Mouse (Mus musculus): ENCODE results near the gene Ube2dnl1. TPM values are rescaled to one million over a fixed set of nuclear protein-coding genes. Genes with fewer than 3 reads are reported as not detected.

Ube2dnl1 gene
- polyA plus RNA-seq (2015; fragmentation: Nextera tagmentation; extraction: Ambion mirVana): not detected in 2 replicates

DNA sequence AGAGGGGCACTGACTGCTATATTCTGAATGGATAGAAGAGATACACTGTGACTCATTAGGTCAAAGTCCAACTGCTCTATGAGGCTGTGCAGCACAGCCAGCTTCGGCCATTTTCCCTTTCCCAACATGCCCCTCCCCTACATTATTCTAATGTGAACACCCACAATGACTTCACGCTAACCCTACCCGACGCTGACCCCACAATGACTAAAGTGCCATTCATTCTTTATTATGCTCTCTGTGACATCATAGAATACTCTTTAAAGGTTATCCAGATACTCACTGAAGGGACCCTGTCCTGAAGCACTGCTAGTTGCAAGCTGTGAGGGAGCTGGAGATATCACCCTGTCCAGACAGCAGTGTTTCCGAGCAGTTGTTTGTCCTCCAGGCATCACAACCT lies at the start of gene Ube2dnl1:
Gene Ube2dnl1 (plus strand): TSS at position 301 of the 400 bp plus-strand sequence.
- Histone ChIP-seq H3K4me3 (no peak within 1 kb of the TSS), H3K4me1 (no peaks in the 10 kb centered on the region), H3K9ac (no peak within 1 kb of the TSS), H3K36me3 (no peaks in the 10 kb centered on the region), H3K4me2 (no peak within 1 kb of the TSS), H3K9me3 (no peaks in the 10 kb centered on the region), H3K27me3 (no peaks in the 10 kb centered on the region), H3K27ac (no peak within 1 kb of the TSS)
- WGBS: 77% methylated on average over 5 of the region's 5 CpGs
- no peak for ATAC-seq (ENCODE audit: borderline replicate concordance, extremely low read depth, low FRiP score, low TSS enrichment)

DNA sequence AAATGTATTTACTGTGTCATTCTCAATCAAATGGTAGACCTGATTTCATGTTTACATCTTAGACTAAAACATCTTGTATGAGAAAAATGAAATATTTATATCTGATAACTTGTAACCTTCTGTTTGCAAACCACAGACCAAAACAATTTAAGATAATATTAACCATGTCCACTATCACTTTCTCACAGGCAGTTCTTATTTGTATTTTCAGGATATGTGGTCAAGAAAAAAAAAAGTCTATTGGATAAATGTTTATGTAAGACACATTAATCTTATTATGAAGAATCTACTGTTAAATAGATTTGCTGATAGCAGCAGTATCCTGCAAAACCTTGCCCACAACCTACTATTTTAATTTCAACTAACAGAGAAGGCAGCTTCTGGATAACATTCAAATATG lies 9.3 kb upstream of the Ube2dnl1 start:
- Histone ChIP-seq H3K36me3 (no peaks in the 10 kb centered on the region), H3K4me3 (no peak overlapping the region), H3K9me3 (no peaks in the 10 kb centered on the region), H3K4me2 (no peak overlapping the region), H3K27me3 (no peaks in the 10 kb centered on the region), H3K4me1 (no peaks in the 10 kb centered on the region), H3K27ac (no peak overlapping the region), H3K9ac (no peak overlapping the region)
- no peak for ATAC-seq (ENCODE audit: borderline replicate concordance, extremely low read depth, low FRiP score, low TSS enrichment)

DNA sequence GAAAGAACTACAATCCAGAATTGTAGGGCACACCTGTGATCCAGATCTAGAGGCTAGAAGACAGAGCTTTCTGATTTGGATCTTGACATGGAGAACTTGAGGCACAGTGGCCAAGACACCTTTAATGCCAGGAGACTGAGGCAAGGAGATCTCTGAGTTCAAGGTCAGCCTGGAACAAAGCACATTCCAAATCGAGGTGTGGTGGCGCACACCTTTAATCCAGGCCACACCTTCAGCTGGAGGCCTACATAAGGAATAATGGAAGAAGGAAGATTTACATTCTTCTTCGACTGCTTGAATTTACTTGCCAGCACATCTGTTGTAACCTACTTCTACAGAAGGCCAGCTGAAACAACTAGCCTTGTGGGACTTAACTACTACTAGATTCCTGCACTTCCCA lies 7.3 kb upstream of the Ube2dnl1 start:
- Histone ChIP-seq H3K27me3 (no peaks in the 10 kb centered on the region), H3K4me1 (no peaks in the 10 kb centered on the region), H3K27ac (no peak overlapping the region), H3K36me3 (no peaks in the 10 kb centered on the region), H3K9me3 (no peaks in the 10 kb centered on the region), H3K4me2 (no peak overlapping the region), H3K9ac (no peak overlapping the region), H3K4me3 (no peak overlapping the region)
- no peak for ATAC-seq (ENCODE audit: borderline replicate concordance, extremely low read depth, low FRiP score, low TSS enrichment)
- WGBS: 84% methylated on average over 3 of the region's 3 CpGs

DNA sequence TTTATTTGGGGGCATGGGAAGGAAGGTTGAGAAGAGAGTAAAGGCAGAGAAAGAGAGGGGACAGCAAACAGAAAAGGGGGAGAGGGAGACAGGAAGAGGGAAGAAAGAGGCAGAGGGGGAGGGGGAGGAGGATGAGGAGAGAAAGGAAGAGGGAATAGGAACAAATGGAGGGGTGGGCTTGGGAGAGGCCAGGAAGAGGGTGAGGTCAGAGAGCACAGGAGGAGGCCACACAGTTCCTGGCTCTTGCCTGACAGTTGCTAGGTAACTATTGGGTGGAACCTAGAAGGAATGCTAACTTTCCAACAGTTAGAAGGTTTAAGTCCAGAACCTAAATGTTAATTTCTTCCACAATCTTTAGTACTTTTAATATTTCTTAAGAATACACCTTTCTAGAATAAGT lies 1.4 kb upstream of the Ube2dnl1 start:
- H3K9ac ChIP-seq: no peak overlapping the region

DNA sequence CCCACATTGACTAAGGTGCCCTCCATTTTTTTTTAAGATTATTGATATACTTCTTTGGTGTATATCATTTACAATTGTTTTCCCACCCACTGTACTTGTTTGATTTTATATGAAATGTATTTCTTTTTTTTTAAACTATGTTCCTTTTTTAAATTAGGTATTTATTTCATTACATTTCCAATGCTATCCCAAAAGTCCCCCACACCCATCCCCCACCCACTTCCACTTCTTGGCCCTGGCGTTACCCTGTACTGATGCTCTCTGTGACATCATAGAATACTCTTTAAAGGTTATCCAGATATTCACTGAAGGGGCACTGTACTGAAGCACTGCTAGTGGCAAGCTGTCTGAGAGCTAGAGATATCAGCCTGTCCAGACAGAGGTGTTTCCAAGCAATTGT lies 2.5 kb downstream of the Ube2dnl1 start, which contains the start of gene Ube2dnl2:
Gene Ube2dnl2 (plus strand): TSS at position 301 of the 400 bp plus-strand sequence.
- no peaks in the 10 kb centered on the region for H3K36me3 ChIP-seq

More for the DNA sequence above, 1.4 kb upstream of the Ube2dnl1 start:
- Histone ChIP-seq H3K27me3 (no peaks in the 10 kb centered on the region), H3K27ac (no peak overlapping the region), H3K9me3 (no peaks in the 10 kb centered on the region), H3K4me3 (no peak overlapping the region), H3K4me1 (no peaks in the 10 kb centered on the region), H3K36me3 (no peaks in the 10 kb centered on the region), H3K4me2 (no peak overlapping the region)
- no peak for ATAC-seq (ENCODE audit: borderline replicate concordance, extremely low read depth, low FRiP score, low TSS enrichment)

DNA sequence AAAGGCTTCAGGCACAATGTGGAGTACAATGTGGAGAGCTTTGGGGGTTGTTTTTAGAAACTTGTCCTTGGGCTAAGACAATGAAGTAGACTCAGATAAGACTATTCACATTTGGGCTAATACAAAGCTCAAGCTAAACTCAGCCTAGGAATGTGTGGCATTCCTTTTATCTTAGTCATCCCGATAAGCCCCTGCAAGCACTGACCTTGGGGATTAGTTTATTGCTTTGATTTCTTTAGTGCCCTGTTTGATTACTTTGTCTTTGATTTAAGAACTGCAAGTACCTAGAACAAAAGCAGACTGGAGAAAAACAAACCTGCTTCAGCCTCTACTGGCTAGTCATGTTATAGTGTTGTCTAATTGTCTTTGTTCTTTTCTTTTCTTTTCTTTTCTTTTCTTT lies 50.3 kb downstream of the Ube2dnl1 start:
- 15% methylated on average over 1 of the region's 1 CpGs for WGBS
- H3K27me3 ChIP-seq: no peaks in the 10 kb centered on the region
- H3K36me3 ChIP-seq: no peaks in the 10 kb centered on the region
- H3K9ac ChIP-seq: no peak overlapping the region
- no peak for ATAC-seq (ENCODE audit: borderline replicate concordance, extremely low read depth, low FRiP score, low TSS enrichment)
- H3K4me3 ChIP-seq: no peak overlapping the region
- H3K9me3 ChIP-seq: no peaks in the 10 kb centered on the region
- H3K27ac ChIP-seq: no peak overlapping the region
- H3K4me2 ChIP-seq: no peak overlapping the region
- no peaks in the 10 kb centered on the region for H3K4me1 ChIP-seq

More for the DNA sequence above, 2.5 kb downstream of the Ube2dnl1 start, which contains the start of gene Ube2dnl2:
- Histone ChIP-seq H3K4me2 (no peak within 1 kb of the TSS), H3K4me1 (no peaks in the 10 kb centered on the region), H3K9me3 (no peaks in the 10 kb centered on the region), H3K27ac (no peak within 1 kb of the TSS), H3K4me3 (no peak within 1 kb of the TSS), H3K27me3 (no peaks in the 10 kb centered on the region), H3K9ac (no peak within 1 kb of the TSS)
- WGBS: 38% methylated on average over 1 of the region's 1 CpGs
- no peak for ATAC-seq (ENCODE audit: borderline replicate concordance, extremely low read depth, low FRiP score, low TSS enrichment)

Other genes starting within 250 kb of the Ube2dnl1 start
- gene Ube2dnl2, start 2.6 kb downstream of the Ube2dnl1 start, polyA plus RNA-seq (2015; fragmentation: Nextera tagmentation; extraction: Ambion mirVana): not detected in 2 replicates

Measured in lung, embryonic 15.5 days (tissue).